ENCODE assay signal across 8 mouse cellular contexts in the genomic region with DNA sequence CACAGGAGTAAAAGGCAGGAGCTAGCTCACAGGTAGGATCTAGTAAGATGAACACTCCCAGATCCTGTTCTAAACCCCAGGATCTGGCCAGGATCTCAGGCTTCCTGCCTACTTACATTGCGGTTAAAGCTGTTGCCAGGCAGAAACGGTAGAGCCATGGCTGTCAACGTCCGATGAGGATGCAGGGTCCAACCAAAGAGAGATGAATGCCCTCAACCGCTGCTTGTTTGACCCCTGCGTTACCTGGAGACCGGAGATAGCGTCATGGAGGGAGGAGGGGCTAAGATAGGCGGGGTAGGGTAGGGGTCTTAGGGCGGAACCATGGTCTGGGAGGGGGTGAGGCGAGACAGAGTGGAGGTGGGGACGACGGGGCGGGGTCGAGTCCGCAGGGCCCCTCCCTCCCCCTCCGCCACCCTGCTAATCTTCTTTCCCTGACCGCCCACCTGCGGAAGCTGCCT. TPM values are rescaled to one million over a fixed set of nuclear protein-coding genes. Genes with fewer than 3 reads are reported as not detected.
DNase-seq lines count a peak whose midpoint lies in the region; ATAC-seq lines count a peak whose summit lies in the region.

TSS of gene Efhc2 (minus strand) at position 243 of the 458 bp plus-strand sequence.

- H3K4me1 ChIP-seq in heart, embryonic 16.5 days (ENCODE audit: control insufficient read depth, insufficient read depth, low read length), result no peaks in the 10 kb centered on the region
- H3K4me1 ChIP-seq in limb, embryonic 10.5 days, result no peaks in the 10 kb centered on the region
- H3K4me1 ChIP-seq in midbrain, embryonic 15.5 days, result no peaks in the 10 kb centered on the region

- H3K27ac ChIP-seq in heart, embryonic 16.5 days (ENCODE audit: low read length), result no peak within 1 kb of the TSS
- no peak within 1 kb of the TSS for H3K27ac ChIP-seq in limb, embryonic 10.5 days
- H3K27ac ChIP-seq in midbrain, embryonic 15.5 days, result peak within 1 kb of the TSS; percentile 41; the same call in 1 of the 2 replicates

- peak; percentile 29 to 67 for DNase-seq in adrenal gland, adult (ENCODE audit: inconsistent age in 2 of 2, low spot score in 1 of 2)
- no peak for DNase-seq in adrenal gland, postnatal 4 days (ENCODE audit: low spot score in 2 of 2)
- DNase-seq in 3134 (ENCODE audit: extremely low read depth, insufficient read length, low spot score), result peak; percentile 0
- DNase-seq in cerebellum, postnatal 14 days, result peak; percentile 47 to 51
- peak; percentile 45 for DNase-seq in limb, embryonic 10.5 days (ENCODE audit: low spot score)
- no peak for DNase-seq in T-cell, adult 2 months (ENCODE audit: low spot score)

- WGBS in heart, embryonic 16.5 days, result 14% methylated on average over 14 of the region's 19 CpGs
- 12% methylated on average over 14 of the region's 19 CpGs for WGBS in limb, embryonic 10.5 days
- 16% methylated on average over 18 of the region's 19 CpGs for WGBS in midbrain, embryonic 15.5 days

- no peaks in the 10 kb centered on the region for H3K9me3 ChIP-seq in heart, embryonic 16.5 days (replicated peaks; ENCODE audit: control insufficient read depth, low read length)
- no peaks in the 10 kb centered on the region for H3K9me3 ChIP-seq in limb, embryonic 10.5 days (replicated peaks)
- H3K9me3 ChIP-seq in midbrain, embryonic 15.5 days, result no peaks in the 10 kb centered on the region

- peak within 1 kb of the TSS; percentile 51 for H3K4me3 ChIP-seq in heart, embryonic 16.5 days (ENCODE audit: low read length)
- H3K4me3 ChIP-seq in limb, embryonic 10.5 days, result peak within 1 kb of the TSS; percentile 44
- H3K4me3 ChIP-seq in midbrain, embryonic 15.5 days, result peak within 1 kb of the TSS; percentile 37

- H3K9ac ChIP-seq in heart, embryonic 16.5 days (ENCODE audit: low read length), result peak within 1 kb of the TSS; percentile 41; the same call in 1 of the 2 replicates
- peak within 1 kb of the TSS; percentile 20; the same call in 1 of the 2 replicates for H3K9ac ChIP-seq in midbrain, embryonic 15.5 days

- H3K27me3 ChIP-seq in heart, embryonic 16.5 days (ENCODE audit: control insufficient read depth, insufficient read depth, low read length), result no peaks in the 10 kb centered on the region
- no peaks in the 10 kb centered on the region for H3K27me3 ChIP-seq in limb, embryonic 10.5 days (ENCODE audit: low read depth, poor library complexity, severe bottlenecking)
- no peaks in the 10 kb centered on the region for H3K27me3 ChIP-seq in midbrain, embryonic 15.5 days (replicated peaks)

- peak within 1 kb of the TSS; percentile 67 for H3K4me2 ChIP-seq in heart, embryonic 16.5 days (ENCODE audit: low read depth, low read length)
- peak within 1 kb of the TSS; percentile 54 for H3K4me2 ChIP-seq in midbrain, embryonic 15.5 days

- peak; percentile 10; the same call in 1 of the 2 replicates for ATAC-seq in heart, embryonic 16.5 days (replicated peaks; ENCODE audit: extremely low read depth, insufficient read depth, low FRiP score)
- ATAC-seq in midbrain, embryonic 15.5 days (replicated peaks), result peak; percentile 92

- no peaks in the 10 kb centered on the region for H3K36me3 ChIP-seq in heart, embryonic 16.5 days (ENCODE audit: control insufficient read depth, insufficient read depth)
- H3K36me3 ChIP-seq in limb, embryonic 10.5 days, result no peaks in the 10 kb centered on the region
- H3K36me3 ChIP-seq in midbrain, embryonic 15.5 days (replicated peaks), result no peaks in the 10 kb centered on the region

RNA-seq across cellular contexts. Expression of gene Efhc2, which starts in this region (rescaled TPM):
- 1 to 10 TPM in 1 of 2 experiments, under 1 TPM in 1; 0.81 to 1.0 TPM for total RNA-seq in adrenal gland, postnatal 4 days (2021)
- polyA plus RNA-seq in heart, embryonic 16.5 days (2015; fragmentation: Nextera tagmentation; extraction: Ambion mirVana), result 0.26 and 0.35 TPM in 2 replicates
- polyA plus RNA-seq in limb, embryonic 10.5 days (2016; fragmentation: Nextera tagmentation; extraction: Ambion mirVana), result 0.48 and 0.53 TPM in 2 replicates
- polyA plus RNA-seq in midbrain, embryonic 15.5 days (2015; fragmentation: Nextera tagmentation; extraction: Ambion mirVana), result 1.9 TPM in 2 replicates

Comparison
In these comparisons a context has a peak if more than half of its experiments do, and no peak if none do; other contexts are left out.
1. DNase-seq: peak in adrenal gland, adult (2 of 2), 3134 (single experiment) and cerebellum, postnatal 14 days (2 of 2); none in adrenal gland, postnatal 4 days (0 of 2) and T-cell, adult 2 months (single experiment).
2. Peak in ATAC-seq, H3K4me3 ChIP-seq, H3K9ac ChIP-seq and H3K4me2 ChIP-seq in heart, embryonic 16.5 days; RNA of the gene not detected or under 1 TPM.
3. Peak in DNase-seq and H3K4me3 ChIP-seq in limb, embryonic 10.5 days; RNA of the gene not detected or under 1 TPM.
4. Peak in every context shown above with its lines, with median percentiles within 50 percentile points of each other: H3K4me3 ChIP-seq.